Mouse (Mus musculus): Measurements from ENCODE around the gene Olfr1024. TPM values are rescaled to one million over a fixed set of nuclear protein-coding genes. Genes with fewer than 3 reads are reported as not detected.

The Olfr1024 gene
- polyA plus RNA-seq (2021), result not detected

GRCm38 (mm10) chr2:85904952-85905351 is at the start of gene Olfr1024:
Olfr1024 (minus strand) TSS chr2:85905052.
- ChIA-PET POLR2A (no interaction called here), CTCF (no interaction called here)
- no peak for DNase-seq (ENCODE audit: low read depth, low spot score)
- no peaks in the 10 kb centered on the region for H3K27me3 ChIP-seq
- ATAC-seq, result no peak
- in situ Hi-C loops (cut with MboI; ENCODE audit: low pct_unique_long_range_greater_than_20kb), result no loop called here
- no peak for TF ChIP-seq CTCF (IDR thresholded peaks at IDR 0.05)

GRCm38 (mm10) chr2:85950137-85950536 is 45.3 kb upstream of the Olfr1024 start, which contains the start of gene Olfr1028:
Olfr1028 (plus strand) TSS chr2:85950437.
- ATAC-seq (no peak), DNase-seq (ENCODE audit: low read depth, low spot score) (no peak)
- in situ Hi-C loops (cut with MboI; ENCODE audit: low pct_unique_long_range_greater_than_20kb), result no loop called here
- ChIA-PET CTCF (no interaction called here), POLR2A (no interaction called here)
- TF ChIP-seq CTCF (IDR thresholded peaks at IDR 0.05), result no peak
- H3K27me3 ChIP-seq, result no peaks in the 10 kb centered on the region

- ChIA-PET POLR2A (no interaction called here), CTCF (no interaction called here)
- in situ Hi-C loops (cut with MboI; ENCODE audit: low pct_unique_long_range_greater_than_20kb), result no loop called here
- no peak for TF ChIP-seq CTCF (IDR thresholded peaks at IDR 0.05)
- no peaks in the 10 kb centered on the region for H3K27me3 ChIP-seq
- ATAC-seq (no peak), DNase-seq (ENCODE audit: low read depth, low spot score) (no peak)
These were observed 16.4 kb upstream of the Olfr1024 start, which contains the start of gene Olfr1026 for GRCm38 (mm10) chr2:85921258-85921657. Olfr1026 (plus strand) TSS chr2:85921558.

GRCm38 (mm10) chr2:85914893-85915292 is 10.0 kb upstream of the Olfr1024 start, which contains the start of gene Olfr1025-ps1:
Olfr1025-ps1 (plus strand) TSS chr2:85915193.
- ChIA-PET CTCF (no interaction called here), POLR2A (no interaction called here)

GRCm38 (mm10) chr2:85913197-85913596 is 8.3 kb upstream of the Olfr1024 start:
- POLR2A ChIA-PET, result no interaction called here
- DNase-seq (ENCODE audit: low read depth, low spot score) (no peak), ATAC-seq (no peak)
- in situ Hi-C loops (cut with MboI; ENCODE audit: low pct_unique_long_range_greater_than_20kb), result no loop called here
- CTCF ChIA-PET, result no interaction called here
- no peaks in the 10 kb centered on the region for H3K27me3 ChIP-seq
- TF ChIP-seq CTCF (IDR thresholded peaks at IDR 0.05), result no peak

More at GRCm38 (mm10) chr2:85914893-85915292, 10.0 kb upstream of the Olfr1024 start, which contains the start of gene Olfr1025-ps1:
- DNase-seq (ENCODE audit: low read depth, low spot score), result no peak
- ATAC-seq, result no peak
- no peak for TF ChIP-seq CTCF (IDR thresholded peaks at IDR 0.05)
- in situ Hi-C loops (cut with MboI; ENCODE audit: low pct_unique_long_range_greater_than_20kb), result no loop called here
- no peaks in the 10 kb centered on the region for H3K27me3 ChIP-seq

GRCm38 (mm10) chr2:85885340-85885739 is 19.5 kb downstream of the Olfr1024 start, which contains the start of gene Olfr1023:
Olfr1023 (plus strand) TSS chr2:85885640.
- ATAC-seq (no peak), DNase-seq (ENCODE audit: low read depth, low spot score) (no peak)
- in situ Hi-C loops (cut with MboI; ENCODE audit: low pct_unique_long_range_greater_than_20kb), result no loop called here
- H3K27me3 ChIP-seq, result no peaks in the 10 kb centered on the region
- CTCF ChIA-PET, result no interaction called here
- no peak for TF ChIP-seq CTCF (IDR thresholded peaks at IDR 0.05)
- POLR2A ChIA-PET, result no interaction called here

- POLR2A ChIA-PET, result no interaction called here
- DNase-seq (ENCODE audit: low read depth, low spot score) (no peak), ATAC-seq (no peak)
- in situ Hi-C loops (cut with MboI; ENCODE audit: low pct_unique_long_range_greater_than_20kb), result no loop called here
- TF ChIP-seq CTCF (IDR thresholded peaks at IDR 0.05), result no peak
- no peaks in the 10 kb centered on the region for H3K27me3 ChIP-seq
- CTCF ChIA-PET, result no interaction called here
These were observed 36.6 kb downstream of the Olfr1024 start, which contains the start of gene Olfr1022 for GRCm38 (mm10) chr2:85868294-85868693. Olfr1022 (plus strand) TSS chr2:85868594.

Other genes starting within 250 kb of the Olfr1024 start
- not detected for gene Olfr154, start 240.6 kb downstream of the Olfr1024 start, polyA plus RNA-seq (2021)
- not detected for gene Olfr1006, start 226.3 kb downstream of the Olfr1024 start, polyA plus RNA-seq (2021)
- not detected for gene Olfr1008, start 215.6 kb downstream of the Olfr1024 start, polyA plus RNA-seq (2021)
- not detected for gene Olfr1009, start 189.6 kb downstream of the Olfr1024 start, polyA plus RNA-seq (2021)
- not detected for gene Olfr1012, start 142.3 kb downstream of the Olfr1024 start, polyA plus RNA-seq (2021)
- gene Olfr1013, start 138.0 kb downstream of the Olfr1024 start, polyA plus RNA-seq (2021), result not detected
- not detected for gene Olfr1014, start 132.3 kb downstream of the Olfr1024 start, polyA plus RNA-seq (2021)
- not detected for gene Olfr1015, start 123.0 kb downstream of the Olfr1024 start, polyA plus RNA-seq (2021)
- gene Olfr1016, start 102.5 kb downstream of the Olfr1024 start, polyA plus RNA-seq (2021), result not detected
- not detected for gene Olfr1018, start 86.6 kb downstream of the Olfr1024 start, polyA plus RNA-seq (2021)
- gene Olfr1019, start 59.6 kb downstream of the Olfr1024 start, polyA plus RNA-seq (2021), result not detected
- gene Olfr1020, start 58.0 kb downstream of the Olfr1024 start, polyA plus RNA-seq (2021), result not detected
- gene Olfr1022, start 36.5 kb downstream of the Olfr1024 start, polyA plus RNA-seq (2021), result not detected
- not detected for gene Olfr1023, start 19.4 kb downstream of the Olfr1024 start, polyA plus RNA-seq (2021)
- not detected for gene Olfr1025-ps1, start 10.1 kb upstream of the Olfr1024 start, polyA plus RNA-seq (2021)
- not detected for gene Olfr1026, start 16.5 kb upstream of the Olfr1024 start, polyA plus RNA-seq (2021)
- not detected for gene Olfr1028, start 45.4 kb upstream of the Olfr1024 start, polyA plus RNA-seq (2021)
- not detected for gene Olfr1029, start 68.8 kb upstream of the Olfr1024 start, polyA plus RNA-seq (2021)
- not detected for gene Olfr1030, start 74.2 kb upstream of the Olfr1024 start, polyA plus RNA-seq (2021)
- gene Olfr1031, start 85.3 kb upstream of the Olfr1024 start, polyA plus RNA-seq (2021), result not detected
- gene Olfr1032, start 100.5 kb upstream of the Olfr1024 start, polyA plus RNA-seq (2021), result not detected
- not detected for gene Olfr1033, start 115.6 kb upstream of the Olfr1024 start, polyA plus RNA-seq (2021)
- not detected for gene Olfr1034, start 140.8 kb upstream of the Olfr1024 start, polyA plus RNA-seq (2021)
- not detected for gene Olfr1036, start 168.9 kb upstream of the Olfr1024 start, polyA plus RNA-seq (2021)
- not detected for gene Olfr1037, start 182.3 kb upstream of the Olfr1024 start, polyA plus RNA-seq (2021)
- not detected for gene Olfr1039, start 230.9 kb upstream of the Olfr1024 start, polyA plus RNA-seq (2021)
- not detected for gene Olfr1040, start 241.7 kb upstream of the Olfr1024 start, polyA plus RNA-seq (2021)

Data from Patski (cell line).